Mouse (Mus musculus) spleen, postnatal 10 days (tissue): ENCODE results near the gene 0610030E20Rik.

ENCODE experiments used
- DNase-seq, 2 experiments: peaks; one replicate each; pipeline ENCODE4 v3.0.0; 2021 to 2022; ENCODE audit warnings: low spot score in 2 of 2

0610030E20Rik gene

GRCm38 (mm10) chr6:72389941-72390771 lies 43.0 kb downstream of the 0610030E20Rik start, which contains the start of gene Vamp8:
Vamp8 (minus strand) TSS chr6:72390703.
- peak; percentile 76 to 83 for DNase-seq

DNA sequence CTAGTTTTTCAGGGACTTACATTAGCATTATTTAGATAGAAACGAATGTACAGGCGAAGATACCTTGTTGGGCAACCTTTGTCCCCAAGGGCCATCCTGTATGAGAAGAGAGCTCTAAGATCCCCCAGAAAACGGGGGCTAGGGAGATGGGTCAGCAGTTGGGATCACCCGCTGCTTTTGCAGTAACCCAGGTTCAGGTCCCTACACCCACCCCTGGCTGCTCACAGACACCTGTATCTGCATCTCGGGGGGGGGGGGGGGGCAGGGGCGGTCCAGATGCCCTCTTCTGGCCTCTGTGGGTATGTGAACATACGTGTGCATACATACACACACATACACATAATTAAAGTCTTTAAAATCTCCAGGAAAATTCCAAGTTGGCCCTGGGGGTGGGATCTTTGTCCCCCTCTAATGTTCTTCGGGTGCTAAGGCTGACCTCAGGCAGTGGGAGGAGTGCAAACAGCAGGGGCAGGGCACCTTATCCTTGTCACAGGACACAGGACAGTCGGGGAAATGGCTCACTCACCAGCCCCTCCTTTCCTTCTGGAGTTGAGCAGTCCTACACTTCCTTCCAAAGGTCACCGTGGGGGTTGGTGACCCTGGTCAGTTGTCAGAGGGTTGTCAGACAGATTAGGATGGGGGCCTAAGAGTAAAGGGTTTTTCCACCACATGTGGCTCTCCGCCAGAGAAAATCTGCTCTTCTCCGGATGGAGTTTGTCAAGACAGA lies 43.8 kb downstream of the 0610030E20Rik start:
- DNase-seq = peak; percentile 61 to 68

- DNase-seq = no peak
Measured at GRCm38 (mm10) chr6:72392341-72392740, 45.2 kb downstream of the 0610030E20Rik start.

DNA sequence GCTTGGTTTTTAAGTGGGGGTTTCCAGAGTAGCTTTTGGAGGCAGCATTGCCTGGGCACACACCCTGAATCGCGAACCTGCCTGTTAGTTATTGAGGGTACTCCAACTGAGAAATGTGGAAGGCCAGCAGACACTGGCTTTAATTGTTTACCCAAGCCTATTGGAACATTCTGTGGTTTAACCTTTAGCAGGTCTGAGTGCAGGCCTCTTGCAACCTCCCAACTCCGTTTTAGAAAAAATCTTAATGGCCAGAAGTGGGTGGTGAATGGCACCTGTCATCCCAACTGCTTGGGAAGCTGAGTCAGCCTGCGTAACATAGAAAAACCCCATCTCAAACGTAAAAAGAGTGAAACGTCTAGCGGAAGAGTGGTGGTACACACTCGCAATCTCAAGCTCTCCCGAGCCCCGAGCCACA lies 49.7 kb downstream of the 0610030E20Rik start:
- DNase-seq = no peak

DNA sequence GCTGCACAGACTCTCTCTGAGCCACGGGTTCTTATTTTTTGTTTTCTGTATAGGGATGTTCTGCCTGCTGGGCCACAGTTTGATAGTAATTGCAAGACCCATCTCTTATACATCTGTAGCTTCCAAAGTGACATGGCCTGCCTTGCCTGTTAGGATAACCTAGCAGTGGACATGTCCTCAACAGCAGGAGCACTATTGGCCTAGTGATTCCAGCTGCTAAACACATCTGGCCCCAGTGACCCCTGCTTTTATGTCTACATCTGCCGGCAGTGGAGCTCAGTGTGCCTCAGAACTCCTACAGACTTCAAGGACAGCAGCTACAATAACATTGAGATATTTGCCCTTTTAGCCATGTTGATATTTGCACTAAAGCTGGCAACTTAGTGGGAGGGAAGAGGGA lies 52.9 kb downstream of the 0610030E20Rik start:
- DNase-seq = no peak

DNA sequence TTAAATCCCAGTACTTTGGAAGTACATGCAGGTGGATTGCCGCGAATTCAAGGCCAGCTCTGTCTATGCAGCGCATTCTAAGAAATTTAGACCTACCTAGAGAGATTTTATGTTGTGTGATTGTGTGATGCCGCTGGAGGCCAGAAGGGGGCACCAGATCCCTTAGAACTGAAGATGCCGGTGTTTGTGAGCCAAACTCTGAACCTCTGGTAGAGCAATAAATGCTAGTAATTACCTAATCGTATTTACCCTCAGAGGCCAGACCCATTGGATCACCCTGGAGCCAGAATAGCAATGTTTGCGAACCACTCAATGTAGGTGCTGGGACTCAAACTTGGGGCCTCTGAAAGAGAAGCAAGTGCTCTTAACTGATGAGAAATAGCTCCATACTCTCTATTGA lies 54.8 kb downstream of the 0610030E20Rik start:
- DNase-seq = peak; percentile 81 to 90
